8 mouse cellular contexts compared by ENCODE assay signal in genomic region chr1:184447161-184447667, GRCm38 (mm10).
A peak's percentile ranks its signal among the peaks of the same experiment; 100 is the strongest.
DNase-seq lines count a peak whose midpoint lies in the region; ATAC-seq and TF ChIP-seq lines count a peak whose summit lies in the region.

No protein-coding gene starts in this region.

- TF ChIP-seq CTCF in testis, adult 2 months (IDR thresholded peaks at IDR 0.05; ENCODE audit: control insufficient read depth, insufficient read depth, insufficient replicate concordance, low read depth, low read length) = no peak

- DNase-seq in heart, adult 11 months = peak; percentile 97
- DNase-seq in heart, embryonic 10.5 days (ENCODE audit: low spot score) = no peak
- DNase-seq in testis, postnatal 10 days (ENCODE audit: low spot score) = no peak
- peak; percentile 80 for DNase-seq in testis, postnatal 14 days (ENCODE audit: low spot score)
- DNase-seq in right cerebral cortex, postnatal 25 days = no peak
- DNase-seq in spleen, postnatal 36 days (ENCODE audit: low spot score in 2 of 2) = no peak

- no peak overlapping the region for H3K4me2 ChIP-seq in heart, embryonic 15.5 days

- WGBS in heart, embryonic 10.5 days = 65% methylated on average over 5 of the region's 5 CpGs
- WGBS in heart, embryonic 15.5 days = 52% methylated on average over 5 of the region's 5 CpGs

- H3K27me3 ChIP-seq in heart, embryonic 10.5 days (ENCODE audit: insufficient read depth, poor library complexity, severe bottlenecking) = no peaks in the 10 kb centered on the region
- H3K27me3 ChIP-seq in testis, adult 2 months (ENCODE audit: control insufficient read depth, insufficient read depth, low read length) = no peaks in the 10 kb centered on the region
- peaks cover 2% of the 10 kb centered on the region; the same call in 1 of the 2 replicates for H3K27me3 ChIP-seq in heart, embryonic 15.5 days

- no peaks in the 10 kb centered on the region; the same call in 1 of the 2 replicates for H3K4me1 ChIP-seq in heart, embryonic 10.5 days
- peaks cover 13% of the 10 kb centered on the region for H3K4me1 ChIP-seq in testis, adult 2 months (ENCODE audit: control insufficient read depth, insufficient read depth, low read length)
- peaks cover 5% of the 10 kb centered on the region; the same call in 1 of the 2 replicates for H3K4me1 ChIP-seq in heart, embryonic 15.5 days (replicated peaks)

- no peak overlapping the region for H3K27ac ChIP-seq in heart, embryonic 10.5 days
- H3K27ac ChIP-seq in testis, adult 2 months (ENCODE audit: control insufficient read depth, insufficient read depth, low read depth, low read length) = peak overlapping the region; percentile 85
- peak overlapping the region; percentile 60; the same call in 1 of the 2 replicates for H3K27ac ChIP-seq in heart, embryonic 15.5 days

- H3K9me3 ChIP-seq in heart, embryonic 10.5 days = no peaks in the 10 kb centered on the region
- no peaks in the 10 kb centered on the region for H3K9me3 ChIP-seq in heart, embryonic 15.5 days (replicated peaks)

- H3K36me3 ChIP-seq in heart, embryonic 10.5 days = no peaks in the 10 kb centered on the region
- no peaks in the 10 kb centered on the region for H3K36me3 ChIP-seq in testis, adult 2 months (ENCODE audit: control insufficient read depth, insufficient read depth, low read length)
- H3K36me3 ChIP-seq in heart, embryonic 15.5 days = no peaks in the 10 kb centered on the region

- H3K9ac ChIP-seq in heart, embryonic 15.5 days = no peak overlapping the region

- ATAC-seq in heart, embryonic 15.5 days (replicated peaks; ENCODE audit: insufficient number of reproducible peaks, insufficient read depth, low FRiP score, low read depth) = no peak

- H3K4me3 ChIP-seq in heart, embryonic 10.5 days = no peak overlapping the region
- H3K4me3 ChIP-seq in testis, adult 2 months (ENCODE audit: control insufficient read depth, low read depth, low read length) = peak overlapping the region; percentile 6; the same call in 1 of the 2 replicates
- H3K4me3 ChIP-seq in heart, embryonic 15.5 days = no peak overlapping the region

- TF ChIP-seq POLR2A in testis, adult 2 months (IDR thresholded peaks at IDR 0.05; ENCODE audit: control insufficient read depth, low read depth, low read length) = no peak

Comparison
In these comparisons a context has a peak if more than half of its experiments do, and no peak if none do; other contexts are left out.
1. DNase-seq: peak in heart, adult 11 months (single experiment) and testis, postnatal 14 days (single experiment); none in heart, embryonic 10.5 days (single experiment), testis, postnatal 10 days (single experiment), right cerebral cortex, postnatal 25 days (single experiment) and spleen, postnatal 36 days (0 of 2).